Mouse (Mus musculus) layer of hippocampus, postnatal 25 days (tissue): ENCODE results near the gene Vip. TPM values are rescaled to one million over a fixed set of nuclear protein-coding genes. Genes with fewer than 3 reads are reported as not detected.

Source experiments
- DNase-seq, 2 experiments: peaks; one replicate each; pipeline ENCODE4 v3.0.0; 2022; ENCODE audit warnings: mixed read lengths in 2 of 2, low spot score in 1 of 2; ENCODE audit errors: extremely low spot score in 1 of 2
- total RNA-seq, 2 experiments: library from RNA; stranded (reverse); gene quantifications; 2 replicates each; pipeline ENCODE4 v1.2.3; 2021

Vip gene
- 10 to 100 TPM; 12.2 to 18.7 TPM for total RNA-seq

GRCm38 (mm10) chr10:5639112-5639511 is at the start of gene Vip:
Gene Vip, plus strand, starts transcription at chr10:5639218.
- no peak for DNase-seq

DNA sequence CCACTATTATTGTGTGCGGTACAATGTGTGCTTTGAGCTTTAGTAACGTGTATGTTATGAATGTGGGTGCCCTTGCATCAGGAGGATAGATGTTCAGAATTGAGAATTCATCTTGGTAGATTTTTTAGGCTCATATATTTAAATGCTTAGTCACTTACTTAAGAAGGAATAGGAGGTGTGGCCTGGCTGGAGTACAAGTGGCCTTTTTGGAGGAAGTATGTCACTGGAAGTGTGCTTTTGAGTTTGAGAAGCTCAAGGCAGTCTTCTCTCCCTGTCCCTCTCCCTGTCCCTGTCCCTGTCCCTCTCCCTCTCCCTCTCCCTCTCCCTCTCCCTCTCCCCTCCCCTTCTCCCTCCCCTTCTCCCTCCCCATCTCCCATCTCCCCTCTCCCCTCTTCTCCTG is 48.0 kb upstream of the Vip start:
- DNase-seq = no peak

DNA sequence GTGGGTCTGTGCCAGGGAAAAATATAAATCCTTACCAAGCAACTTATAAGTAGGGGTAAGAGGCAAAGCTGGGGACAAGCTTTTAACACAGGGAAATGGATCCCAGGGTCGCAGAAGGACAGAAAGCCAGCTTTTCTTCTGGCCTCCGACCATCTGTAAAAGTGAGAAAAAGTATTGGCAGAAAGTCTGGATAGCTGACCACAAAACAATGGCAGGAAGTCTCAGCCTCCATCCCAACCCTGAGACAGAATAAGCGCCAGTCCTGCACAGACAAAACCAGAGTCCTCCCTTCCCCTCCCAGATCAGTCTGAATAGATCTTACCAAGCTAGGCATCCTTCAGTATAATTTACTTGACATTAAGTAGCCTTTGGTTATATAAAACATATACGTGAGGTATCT is 47.0 kb upstream of the Vip start:
- DNase-seq = no peak

GRCm38 (mm10) chr10:5593464-5593863 is 45.6 kb upstream of the Vip start, which contains the start of gene Myct1:
Gene Myct1, plus strand, starts transcription at chr10:5593775.
- DNase-seq = no peak

GRCm38 (mm10) chr10:5594457-5594856 is 44.6 kb upstream of the Vip start:
- DNase-seq = no peak

GRCm38 (mm10) chr10:5596559-5596958 is 42.5 kb upstream of the Vip start:
- DNase-seq = no peak

DNA sequence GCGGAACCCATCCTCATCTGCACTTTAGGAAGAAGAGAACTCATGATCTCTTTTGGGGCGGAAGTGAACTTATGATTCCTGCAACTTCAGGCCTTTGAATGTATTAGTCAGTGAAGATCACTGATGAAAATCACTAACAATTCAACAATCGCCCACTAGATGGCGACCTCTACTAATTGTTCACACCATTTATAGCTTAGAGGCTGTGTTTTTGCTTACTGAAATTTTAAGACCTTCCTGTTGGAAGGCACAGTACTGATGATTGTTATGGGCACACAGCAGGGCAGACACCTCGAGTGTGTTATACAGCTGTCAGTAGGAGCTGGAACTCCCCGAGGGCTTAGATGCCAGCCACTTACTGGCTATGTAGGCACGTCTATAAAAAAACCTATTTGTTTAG is 38.9 kb upstream of the Vip start:
- peak; percentile 39 to 82 for DNase-seq

DNA sequence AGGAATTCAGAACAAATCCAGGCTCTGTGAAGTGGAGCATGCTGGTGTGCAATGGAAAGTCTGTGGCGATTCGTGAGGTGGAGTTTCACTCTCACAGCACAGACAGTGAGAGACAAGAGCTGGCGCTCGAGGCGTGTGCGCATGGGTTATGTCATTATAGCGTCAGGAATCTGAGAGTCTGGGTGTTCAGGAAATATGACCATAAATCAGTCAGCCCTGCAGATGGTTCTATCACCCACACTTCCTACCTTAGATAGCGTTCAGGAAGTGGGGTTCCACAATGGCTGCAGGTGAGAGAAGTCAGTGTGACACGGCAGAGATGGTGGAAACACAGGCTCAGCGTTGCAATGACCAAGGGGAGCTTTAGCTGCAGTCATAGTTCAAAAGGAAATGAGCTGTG is 35.5 kb upstream of the Vip start:
- no peak for DNase-seq

- no peak for DNase-seq
Measured at GRCm38 (mm10) chr10:5604371-5604770, 34.6 kb upstream of the Vip start.

GRCm38 (mm10) chr10:5608874-5609273 is 30.1 kb upstream of the Vip start:
- DNase-seq = no peak

DNA sequence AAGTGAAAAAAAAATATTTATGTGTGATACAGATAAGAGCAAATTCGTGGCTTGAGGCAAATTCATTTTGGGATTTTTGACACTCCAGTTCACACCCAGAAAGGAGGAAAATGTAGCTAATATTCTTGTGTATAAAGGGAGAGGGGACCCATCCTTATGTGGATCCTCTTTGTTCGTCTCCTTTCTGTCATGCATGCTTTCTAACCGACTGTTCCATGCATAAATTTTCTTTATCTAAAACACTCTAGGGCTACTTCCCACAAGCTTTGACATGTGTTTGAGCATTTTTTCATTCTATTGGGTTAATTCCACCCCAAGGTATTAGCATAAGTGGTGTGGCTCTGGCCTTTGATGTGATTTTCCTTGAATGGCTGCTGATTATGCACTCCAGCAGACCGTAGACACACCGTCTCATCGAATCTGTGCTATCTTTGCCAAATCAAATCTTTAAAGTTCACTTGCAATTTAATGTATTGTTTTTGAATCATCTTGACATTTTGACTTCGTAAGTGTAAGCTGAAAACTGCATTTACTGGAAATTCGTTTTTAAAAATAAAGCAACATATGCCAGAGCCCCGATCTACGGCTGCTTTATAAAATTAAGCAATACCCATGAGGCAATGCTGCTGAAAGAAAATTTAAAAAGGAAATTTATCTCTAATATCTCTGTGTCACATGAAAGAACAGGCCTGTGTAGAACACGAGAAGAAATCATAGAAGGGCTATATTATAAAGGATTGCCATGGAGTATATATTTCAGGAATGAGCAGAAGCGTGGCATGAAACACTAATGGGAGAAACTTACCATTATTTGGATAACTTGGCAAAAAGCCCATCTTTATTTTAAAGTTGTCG is 23.6 kb upstream of the Vip start:
- DNase-seq = no peak

GRCm38 (mm10) chr10:5626268-5626667 is 12.8 kb upstream of the Vip start:
- no peak for DNase-seq

- DNase-seq = no peak
Measured at GRCm38 (mm10) chr10:5633672-5634200, 5.3 kb upstream of the Vip start.

- DNase-seq = peak; percentile 8 to 49
Measured at GRCm38 (mm10) chr10:5634336-5634735, 4.7 kb upstream of the Vip start.

DNA sequence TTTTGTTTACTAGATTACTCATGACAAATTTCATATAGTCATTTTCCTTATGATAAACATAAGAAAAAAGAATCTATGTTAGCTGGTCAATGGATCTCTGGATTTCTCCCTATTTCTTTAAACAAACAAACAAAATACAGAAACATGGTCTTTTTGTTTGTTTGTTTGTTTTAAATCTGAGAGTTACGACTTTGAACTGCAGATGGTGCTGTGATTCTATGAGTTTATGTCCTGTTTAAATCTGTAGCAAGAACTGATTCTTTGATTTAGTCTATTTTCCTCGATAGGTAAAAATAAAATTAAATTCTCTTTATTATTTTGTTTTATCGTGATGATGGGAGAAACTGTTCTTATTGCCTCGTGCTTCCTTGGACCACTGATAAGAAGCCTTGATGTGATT is 1.7 kb upstream of the Vip start:
- no peak for DNase-seq

- no peak for DNase-seq
Measured at GRCm38 (mm10) chr10:5681275-5681674, 42.3 kb downstream of the Vip start.

DNA sequence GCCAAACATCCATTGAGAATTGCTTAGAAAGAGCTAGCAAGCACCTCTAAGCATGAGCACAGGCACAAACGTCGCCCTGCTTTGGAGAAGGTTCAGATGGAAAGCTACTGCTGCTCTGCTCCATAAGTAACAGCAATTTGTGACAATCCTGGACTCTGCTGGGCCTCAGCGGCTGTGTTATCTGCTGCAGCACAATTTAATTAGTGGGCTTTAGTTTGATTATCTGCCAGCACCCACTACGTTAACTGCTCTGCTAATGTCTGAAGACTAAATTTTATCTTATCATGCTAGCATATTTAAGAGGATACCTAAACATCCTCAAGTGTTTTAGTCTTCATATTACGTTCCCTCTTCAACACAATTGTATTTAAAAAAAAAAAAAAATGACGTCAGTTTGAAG is 46.6 kb downstream of the Vip start:
- no peak for DNase-seq

DNA sequence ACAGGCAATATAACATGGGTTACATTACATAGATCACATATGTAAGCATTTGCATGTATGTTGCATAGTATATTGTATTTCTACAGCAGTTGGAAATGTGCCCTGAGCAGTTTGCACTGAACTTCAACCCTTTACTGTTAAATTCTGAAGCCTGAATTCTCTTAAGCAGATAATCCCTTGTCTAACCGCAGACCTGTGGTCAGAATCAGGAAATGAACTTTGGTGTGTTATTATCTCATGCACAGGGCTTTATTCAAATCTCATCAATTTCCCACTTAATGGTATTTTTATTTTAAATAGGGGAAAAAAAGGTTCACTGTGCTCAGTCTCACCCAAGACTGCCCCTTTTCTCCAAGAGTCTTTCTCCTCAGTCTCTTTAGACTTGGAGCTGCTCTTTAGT is 55.3 kb downstream of the Vip start:
- DNase-seq = no peak
